Mouse (Mus musculus) lung, embryonic 15.5 days (tissue): ENCODE data around the gene Nucb2. TPM values are rescaled to one million over a fixed set of nuclear protein-coding genes. Genes with fewer than 3 reads are reported as not detected.

Experiments used
- ATAC-seq: fragments of 200-750 bp; cut with Nextera tagmentation; 2 replicates; pipeline ENCODE4 v1.8.0; 2017; ENCODE audit warnings: moderate number of reproducible peaks, borderline replicate concordance; ENCODE audit not compliant: low FRiP score, low TSS enrichment; ENCODE audit errors: extremely low read depth
- H3K27ac ChIP-seq: fragments of 300-500 bp; sonication (generic); 2 replicates; pipeline ENCODE4 v1.5.1; 2015; ENCODE audit warnings: moderate library complexity, mild to moderate bottlenecking, inconsistent platforms
- H3K27me3 ChIP-seq: fragments of 300-500 bp; sonication (generic); 2 replicates; pipeline ENCODE4 v1.6.1; 2015; ENCODE audit warnings: inconsistent platforms
- H3K36me3 ChIP-seq: fragments of 300-500 bp; sonication (generic); 2 replicates; pipeline ENCODE4 v1.6.1; 2015; ENCODE audit warnings: inconsistent platforms
- H3K4me1 ChIP-seq: fragments of 300-500 bp; sonication (generic); 2 replicates; pipeline ENCODE4 v1.6.1; 2015; ENCODE audit warnings: inconsistent platforms
- H3K4me2 ChIP-seq: fragments of 300-500 bp; sonication (generic); 2 replicates; pipeline ENCODE4 v1.6.1; 2015; ENCODE audit warnings: inconsistent platforms, mild to moderate bottlenecking, moderate library complexity
- H3K4me3 ChIP-seq: fragments of 300-500 bp; sonication (generic); 2 replicates; pipeline ENCODE4 v1.5.1; 2015; ENCODE audit warnings: mild to moderate bottlenecking, inconsistent platforms
- H3K9ac ChIP-seq: fragments of 300-500 bp; sonication (generic); 2 replicates; pipeline ENCODE4 v1.6.1; 2015; ENCODE audit warnings: inconsistent platforms
- H3K9me3 ChIP-seq: fragments of 300-500 bp; sonication (generic); 2 replicates; pipeline ENCODE4 v1.6.1; 2016; ENCODE audit warnings: inconsistent platforms
- WGBS: fragments of 180-500 bp; shearing (Covaris S2); methylation state at CpG from one replicate; pipeline ENCODE4 v1.1.7; 2015; 5-methylcytosine and 5-hydroxymethylcytosine counted together
- polyA plus RNA-seq: library from polyadenylated mRNA; unstranded; fragments of >200 nt; fragmentation: Nextera tagmentation; extraction: Ambion mirVana; gene quantifications from 2 replicates; pipeline ENCODE4 v1.2.1, GENCODE M21; 2015

Gene Nucb2
- polyA plus RNA-seq, 1 experiment from 2014 or later = 19.0 TPM

GRCm38 (mm10) chr7:116493267-116494003 lies 10.7 kb upstream of the Nucb2 start:
- Histone ChIP-seq H3K4me1 (no peaks in the 10 kb centered on the region), H3K36me3 (no peaks in the 10 kb centered on the region), H3K27me3 (no peaks in the 10 kb centered on the region), H3K9me3 (no peaks in the 10 kb centered on the region), H3K4me2 (no peak overlapping the region), H3K27ac (no peak overlapping the region), H3K9ac (no peak overlapping the region), H3K4me3 (no peak overlapping the region)
- 69% methylated on average over 7 of the region's 7 CpGs for WGBS
- no peak for ATAC-seq

- no peaks in the 10 kb centered on the region for H3K4me1 ChIP-seq
- no peak for ATAC-seq
- WGBS = 78% methylated on average over 5 of the region's 5 CpGs
- no peak overlapping the region for H3K4me2 ChIP-seq
- H3K9ac ChIP-seq = no peak overlapping the region
- H3K27ac ChIP-seq = no peak overlapping the region
- H3K9me3 ChIP-seq = no peaks in the 10 kb centered on the region
- H3K36me3 ChIP-seq = no peaks in the 10 kb centered on the region
- H3K4me3 ChIP-seq = no peak overlapping the region
- H3K27me3 ChIP-seq = no peaks in the 10 kb centered on the region
Observed at GRCm38 (mm10) chr7:116494618-116495017, 9.6 kb upstream of the Nucb2 start.

DNA sequence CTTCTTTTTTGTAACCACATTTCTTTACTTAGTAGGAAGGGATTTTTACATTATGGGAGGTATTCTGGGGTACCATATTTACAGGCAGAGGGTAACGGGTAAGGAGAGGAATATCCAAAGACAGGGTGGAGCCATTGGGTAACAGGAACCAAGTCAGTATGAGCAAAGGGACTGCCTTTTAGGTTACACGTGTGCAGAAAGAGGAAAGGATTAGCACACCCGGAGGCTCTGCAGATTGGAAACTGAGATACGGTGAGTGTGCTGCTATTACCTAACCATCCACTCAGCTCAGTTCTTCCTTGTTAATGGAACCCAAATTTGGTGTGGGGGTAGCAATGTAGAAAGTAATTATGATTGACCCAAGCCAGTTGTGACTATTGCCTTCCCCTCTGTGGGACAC lies 7.4 kb upstream of the Nucb2 start:
- Histone ChIP-seq H3K27ac (no peak overlapping the region), H3K27me3 (no peaks in the 10 kb centered on the region), H3K9ac (no peak overlapping the region), H3K36me3 (no peaks in the 10 kb centered on the region), H3K4me2 (no peak overlapping the region), H3K4me3 (no peak overlapping the region), H3K4me1 (no peaks in the 10 kb centered on the region), H3K9me3 (no peaks in the 10 kb centered on the region)
- no peak for ATAC-seq
- 88% methylated on average over 4 of the region's 4 CpGs for WGBS

DNA sequence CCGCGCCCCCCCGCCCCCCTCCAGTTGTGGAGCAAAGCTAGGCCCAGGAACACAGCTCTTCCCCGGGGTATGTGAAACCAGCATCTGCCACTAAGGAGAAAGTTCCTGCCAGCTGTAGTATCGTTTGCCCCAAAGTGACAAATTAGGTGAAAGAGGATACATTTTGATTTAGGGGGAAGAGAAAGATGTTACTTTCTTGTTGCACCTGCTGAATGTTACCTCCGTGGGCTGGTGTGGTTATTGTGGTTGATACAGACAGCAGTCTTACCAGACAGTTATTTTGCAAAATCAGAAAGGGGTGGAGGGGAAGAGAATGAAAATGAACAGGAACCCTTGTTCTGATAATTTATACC lies 625 bp downstream of the Nucb2 start:
- Histone ChIP-seq H3K4me3 (peak overlapping the region; percentile 64), H3K9me3 (no peaks in the 10 kb centered on the region), H3K4me1 (peaks cover 11% of the 10 kb centered on the region), H3K27me3 (no peaks in the 10 kb centered on the region), H3K9ac (peak overlapping the region; percentile 70), H3K27ac (no peak overlapping the region), H3K4me2 (peak overlapping the region; percentile 82), H3K36me3 (no peaks in the 10 kb centered on the region)
- no peak for ATAC-seq
- 1% methylated on average over 6 of the region's 6 CpGs for WGBS

- no peaks in the 10 kb centered on the region for H3K27me3 ChIP-seq
- H3K4me2 ChIP-seq = no peak overlapping the region
- no peaks in the 10 kb centered on the region for H3K9me3 ChIP-seq
- WGBS = 67% methylated on average over 5 of the region's 5 CpGs
- H3K9ac ChIP-seq = no peak overlapping the region
- ATAC-seq = no peak
- H3K36me3 ChIP-seq = peaks cover 5% of the 10 kb centered on the region; the same call in 1 of the 2 replicates
- peak overlapping the region; percentile 46; the same call in 1 of the 2 replicates for H3K27ac ChIP-seq
- peaks cover 18% of the 10 kb centered on the region; the same call in 1 of the 2 replicates for H3K4me1 ChIP-seq
- no peak overlapping the region for H3K4me3 ChIP-seq
Observed at GRCm38 (mm10) chr7:116514030-116514429, 9.9 kb downstream of the Nucb2 start.

DNA sequence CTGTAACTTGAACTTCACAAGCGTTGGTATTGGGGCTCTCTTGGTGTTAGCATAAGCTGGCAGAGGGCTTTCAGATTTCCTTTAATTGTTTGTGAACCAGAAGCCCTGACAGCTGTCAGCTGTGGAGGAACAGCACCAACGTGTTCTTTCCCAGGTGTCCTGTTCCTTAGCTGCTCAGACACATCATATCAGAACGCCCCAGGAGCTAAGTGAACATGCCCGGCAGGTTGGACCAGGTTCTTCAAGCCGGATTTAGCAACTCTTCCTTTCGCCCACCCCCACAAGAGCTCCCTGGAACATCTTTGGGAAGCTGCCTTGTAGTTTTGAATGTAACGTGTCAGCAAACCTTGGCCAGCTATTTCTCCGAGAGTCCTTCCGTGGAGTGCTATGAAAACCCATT lies 10.4 kb downstream of the Nucb2 start:
- 56% methylated on average over 9 of the region's 9 CpGs for WGBS

GRCm38 (mm10) chr7:116515059-116515458 lies 10.9 kb downstream of the Nucb2 start:
- no peak for ATAC-seq

More for the DNA sequence above, 10.4 kb downstream of the Nucb2 start:
- Histone ChIP-seq H3K9ac (no peak overlapping the region), H3K4me3 (no peak overlapping the region), H3K4me1 (peaks cover 18% of the 10 kb centered on the region; the same call in 1 of the 2 replicates), H3K9me3 (no peaks in the 10 kb centered on the region), H3K36me3 (peaks cover 5% of the 10 kb centered on the region; the same call in 1 of the 2 replicates), H3K27me3 (no peaks in the 10 kb centered on the region), H3K27ac (peak overlapping the region; percentile 46), H3K4me2 (no peak overlapping the region)
- ATAC-seq = no peak

GRCm38 (mm10) chr7:116515514-116516135 lies 11.5 kb downstream of the Nucb2 start:
- no peak overlapping the region for H3K4me3 ChIP-seq
- WGBS = 45% methylated on average over 13 of the region's 13 CpGs
- no peaks in the 10 kb centered on the region for H3K36me3 ChIP-seq
- no peak overlapping the region for H3K27ac ChIP-seq
- peaks cover 18% of the 10 kb centered on the region; the same call in 1 of the 2 replicates for H3K4me1 ChIP-seq
- no peak overlapping the region for H3K9ac ChIP-seq
- H3K4me2 ChIP-seq = no peak overlapping the region
- no peaks in the 10 kb centered on the region for H3K27me3 ChIP-seq
- peak; percentile 38; the same call in 1 of the 2 replicates for ATAC-seq
- H3K9me3 ChIP-seq = no peaks in the 10 kb centered on the region

More at GRCm38 (mm10) chr7:116515059-116515458, 10.9 kb downstream of the Nucb2 start:
- peak overlapping the region; percentile 46; the same call in 1 of the 2 replicates for H3K27ac ChIP-seq
- no peak overlapping the region for H3K9ac ChIP-seq
- peaks cover 18% of the 10 kb centered on the region; the same call in 1 of the 2 replicates for H3K4me1 ChIP-seq
- H3K36me3 ChIP-seq = peaks cover 5% of the 10 kb centered on the region; the same call in 1 of the 2 replicates
- no peaks in the 10 kb centered on the region for H3K27me3 ChIP-seq
- H3K9me3 ChIP-seq = no peaks in the 10 kb centered on the region
- 62% methylated on average over 7 of the region's 7 CpGs for WGBS
- no peak overlapping the region for H3K4me3 ChIP-seq
- H3K4me2 ChIP-seq = no peak overlapping the region

DNA sequence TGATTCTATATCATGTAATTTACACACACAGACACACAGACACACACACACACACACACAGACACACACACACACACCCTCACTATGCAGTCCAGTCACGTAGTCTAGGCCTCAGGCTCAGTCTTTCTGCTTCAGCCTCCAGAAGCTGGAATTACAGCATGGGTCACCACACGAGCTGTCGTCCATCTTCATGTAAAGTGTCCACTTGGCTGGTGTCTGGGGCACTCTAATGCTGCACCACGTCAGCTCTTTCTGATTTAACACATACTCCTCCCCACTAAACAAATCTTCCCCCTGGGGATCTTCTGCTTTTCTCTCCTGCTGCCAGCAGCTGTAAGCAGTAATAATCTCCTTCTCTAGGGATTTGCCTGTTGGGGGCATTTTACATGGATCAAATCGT lies 13.1 kb downstream of the Nucb2 start:
- WGBS = 67% methylated on average over 5 of the region's 5 CpGs
- 0 out of 2 replicates have a peak, but pooled peaks cover 5% of the 10 kb centered on the region for H3K36me3 ChIP-seq
- no peak for ATAC-seq
- no peak overlapping the region for H3K4me3 ChIP-seq
- H3K9ac ChIP-seq = no peak overlapping the region
- peaks cover 18% of the 10 kb centered on the region; the same call in 1 of the 2 replicates for H3K4me1 ChIP-seq
- H3K27me3 ChIP-seq = no peaks in the 10 kb centered on the region
- no peak overlapping the region for H3K27ac ChIP-seq
- no peaks in the 10 kb centered on the region for H3K9me3 ChIP-seq
- H3K4me2 ChIP-seq = no peak overlapping the region

DNA sequence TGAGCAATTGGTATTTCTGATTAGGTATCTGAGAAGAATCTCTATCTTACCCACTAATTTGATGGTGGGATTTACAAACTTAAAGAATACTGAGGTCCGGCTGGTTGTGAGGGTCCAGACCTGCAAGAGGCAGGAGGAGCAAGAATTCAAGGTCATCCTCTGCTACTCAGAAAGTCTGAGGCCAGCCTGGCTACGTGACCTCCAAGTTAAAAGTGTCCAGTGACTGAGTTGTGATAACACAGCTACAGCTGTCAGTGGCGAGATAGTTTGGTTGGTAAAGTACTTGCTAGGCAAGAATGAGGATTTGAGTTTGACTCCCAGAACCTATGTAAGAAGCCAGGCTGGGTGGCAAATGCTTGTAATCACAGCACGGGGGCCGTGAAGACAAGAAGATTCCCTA lies 14.0 kb downstream of the Nucb2 start:
- H3K4me1 ChIP-seq = peaks cover 18% of the 10 kb centered on the region; the same call in 1 of the 2 replicates
- WGBS = 76% methylated on average over 5 of the region's 5 CpGs
- no peak overlapping the region for H3K4me3 ChIP-seq
- H3K4me2 ChIP-seq = no peak overlapping the region
- H3K9me3 ChIP-seq = no peaks in the 10 kb centered on the region
- ATAC-seq = no peak
- no peak overlapping the region for H3K9ac ChIP-seq
- H3K36me3 ChIP-seq = 0 out of 2 replicates have a peak, but pooled peaks cover 5% of the 10 kb centered on the region
- H3K27me3 ChIP-seq = no peaks in the 10 kb centered on the region
- no peak overlapping the region for H3K27ac ChIP-seq

DNA sequence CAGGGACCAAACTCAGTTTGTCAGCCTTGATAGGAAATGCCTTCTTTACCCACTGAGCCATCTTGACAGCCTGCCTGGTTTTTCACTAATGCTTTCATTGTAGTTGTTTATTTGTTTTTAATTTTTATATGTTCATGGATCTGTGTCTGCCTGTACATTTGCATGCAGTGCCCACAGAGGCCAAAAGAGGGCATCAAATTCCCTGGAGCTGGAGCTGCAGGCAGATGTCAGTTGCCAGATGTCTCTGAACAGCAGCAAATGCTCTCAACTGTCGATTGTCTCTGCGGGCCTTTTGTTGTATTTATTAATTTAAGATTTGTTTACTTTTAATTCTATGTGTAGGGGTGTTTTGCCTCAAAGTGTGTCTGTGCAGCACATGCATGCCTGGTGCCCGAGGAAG lies 15.6 kb downstream of the Nucb2 start:
- Histone ChIP-seq H3K4me1 (peaks cover 11% of the 10 kb centered on the region; the same call in 1 of the 2 replicates), H3K9ac (no peak overlapping the region), H3K4me2 (no peak overlapping the region), H3K27ac (no peak overlapping the region), H3K27me3 (no peaks in the 10 kb centered on the region), H3K36me3 (peaks cover 11% of the 10 kb centered on the region; the same call in 1 of the 2 replicates), H3K4me3 (no peak overlapping the region), H3K9me3 (no peaks in the 10 kb centered on the region)
- ATAC-seq = no peak
- 44% methylated on average over 3 of the region's 3 CpGs for WGBS

- Histone ChIP-seq H3K27me3 (no peaks in the 10 kb centered on the region), H3K9ac (no peak overlapping the region), H3K9me3 (no peaks in the 10 kb centered on the region), H3K4me1 (no peaks in the 10 kb centered on the region), H3K27ac (no peak overlapping the region), H3K36me3 (peaks cover 41% of the 10 kb centered on the region), H3K4me2 (no peak overlapping the region), H3K4me3 (no peak overlapping the region)
- WGBS = 75% methylated on average over 2 of the region's 2 CpGs
- no peak for ATAC-seq
Observed at GRCm38 (mm10) chr7:116524577-116524976, 20.4 kb downstream of the Nucb2 start.
